Mouse (Mus musculus) embryonic stem cell, embryonic (primary cell): ENCODE measurements at regions not wholly inside any gene's neighbourhood (a gene's known extent, or its start where the extent isn't known, plus 50 kb on each side); places are given as distances from the start of the nearest gene placed in this dataset.

Experiments used
- CTCF ChIA-PET, 4 experiments: fragments of 300-600 bp in 2 of 4; fragments of 350-600 bp in 2 of 4; sonication (Branson Sonifier 250); formaldehyde crosslinking; loops; one replicate each; lab custom pipeline; 2022; ENCODE audit warnings: inconsistent platforms in 2 of 4; lab: Charles Lee
- POLR2A ChIA-PET, 4 experiments: fragments of 300-600 bp in 2 of 4; fragments of 350-600 bp in 2 of 4; sonication (Branson Sonifier 250); formaldehyde crosslinking; loops; one replicate each; lab custom pipeline; 2022; ENCODE audit warnings: antibody characterized with exemption in 4 of 4, inconsistent platforms in 1 of 4; lab: Charles Lee

DNA sequence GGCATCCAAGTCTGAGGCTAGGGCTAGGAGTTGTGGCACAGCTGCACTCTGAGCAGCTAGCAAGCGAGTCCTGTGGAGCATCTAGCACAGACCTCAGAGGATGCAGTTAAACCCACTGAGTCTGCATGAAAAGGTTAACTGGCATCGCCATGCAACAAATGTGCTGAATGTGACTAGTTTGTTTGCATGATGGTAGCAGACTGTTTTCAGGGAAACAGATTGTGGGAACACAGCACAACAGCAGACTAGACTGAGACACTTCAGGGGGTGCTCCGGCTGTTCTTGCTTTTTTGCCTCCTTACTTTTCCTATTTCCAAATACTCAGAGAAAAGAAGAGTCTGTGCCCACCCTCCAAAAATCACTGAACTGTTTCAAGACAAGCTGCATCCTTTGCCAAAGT lies 97.9 kb upstream of the Nhs start:
- ChIA-PET POLR2A (no interaction called here), CTCF (no interaction called here)

GRCm38 (mm10) chrX:162255873-162256272 lies 96.3 kb upstream of the Nhs start:
- ChIA-PET CTCF (no interaction called here), POLR2A (no interaction called here)

GRCm38 (mm10) chrX:162241291-162241690 lies 81.8 kb upstream of the Nhs start:
- POLR2A ChIA-PET, result no interaction called here

GRCm38 (mm10) chrX:162235552-162235951 lies 76.0 kb upstream of the Nhs start:
- ChIA-PET POLR2A (no interaction called here), CTCF (no interaction called here)

More at GRCm38 (mm10) chrX:162241291-162241690, 81.8 kb upstream of the Nhs start:
- CTCF ChIA-PET, result no interaction called here

GRCm38 (mm10) chrX:162210848-162211247 lies 51.3 kb upstream of the Nhs start:
- ChIA-PET POLR2A (no interaction called here), CTCF (no interaction called here)
